Mouse (Mus musculus): Measurements from ENCODE around the gene Sytl3.

The Sytl3 gene

GRCm38 (mm10) chr17:6747478-6747877, 88.6 kb downstream of the Sytl3 start:
- ATAC-seq (ENCODE audit: insufficient number of reproducible peaks, low FRiP score, low TSS enrichment) = no peak

- ATAC-seq (ENCODE audit: insufficient number of reproducible peaks, low FRiP score, low TSS enrichment) = no peak
These were observed 90.0 kb downstream of the Sytl3 start for GRCm38 (mm10) chr17:6748779-6749464.

DNA sequence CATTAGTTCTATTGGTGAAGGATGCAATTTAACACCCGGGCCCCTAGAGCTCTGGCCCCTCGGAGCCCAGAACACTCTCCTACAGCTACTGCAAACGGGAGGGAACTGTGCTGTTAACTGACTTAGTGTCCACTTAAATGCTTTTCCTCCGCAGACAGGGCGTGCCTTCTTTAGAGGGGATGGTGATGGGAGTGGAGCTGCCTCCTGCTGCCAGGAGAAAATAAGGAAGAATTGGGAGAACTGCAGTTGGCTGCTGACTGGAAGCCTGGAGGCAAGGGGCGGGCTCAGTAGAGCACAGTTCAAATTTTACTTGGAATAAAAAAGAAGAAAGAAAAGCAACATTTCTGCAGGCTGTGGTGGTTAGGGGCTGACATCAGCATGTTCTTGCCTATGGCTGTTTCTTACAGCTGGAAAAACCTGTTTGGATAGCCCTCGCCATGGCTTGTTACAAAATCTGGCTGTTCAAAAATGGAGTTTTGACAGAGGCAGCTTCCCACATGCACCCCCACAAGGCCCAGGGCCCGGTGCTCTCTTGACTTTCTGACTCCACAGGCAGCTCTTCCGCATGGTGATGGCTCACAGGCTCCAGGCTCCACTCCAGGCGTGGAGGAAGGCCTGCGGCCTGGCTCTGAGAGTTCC, 92.4 kb downstream of the Sytl3 start:
- ATAC-seq (ENCODE audit: insufficient number of reproducible peaks, low FRiP score, low TSS enrichment) = no peak

DNA sequence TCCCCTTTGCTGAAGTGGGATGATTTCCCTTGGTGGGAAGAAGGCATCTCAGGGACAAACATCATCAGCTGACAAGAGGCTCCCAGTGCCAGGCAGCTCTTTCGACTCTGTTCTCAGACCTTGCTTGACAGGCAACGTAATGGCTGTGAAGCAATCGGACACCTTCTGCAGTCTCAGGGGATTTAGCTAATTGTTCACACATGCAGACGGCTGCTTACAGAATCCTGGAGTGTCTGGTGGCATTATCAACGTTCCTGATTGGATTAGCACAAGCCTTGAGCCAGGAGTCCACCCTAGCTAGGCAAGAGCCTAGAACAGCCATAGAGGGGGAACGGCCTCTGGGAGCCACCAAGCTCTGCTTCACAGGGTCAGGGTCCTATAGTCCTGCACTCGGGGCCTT, 93.5 kb downstream of the Sytl3 start:
- no peak for ATAC-seq (ENCODE audit: insufficient number of reproducible peaks, low FRiP score, low TSS enrichment)

- no peak for ATAC-seq (ENCODE audit: insufficient number of reproducible peaks, low FRiP score, low TSS enrichment)
These were observed 96.3 kb downstream of the Sytl3 start for GRCm38 (mm10) chr17:6755176-6755575.

- ATAC-seq (ENCODE audit: insufficient number of reproducible peaks, low FRiP score, low TSS enrichment) = no peak
These were observed 97.0 kb downstream of the Sytl3 start for GRCm38 (mm10) chr17:6755873-6756272.

- no peak for ATAC-seq (ENCODE audit: insufficient number of reproducible peaks, low FRiP score, low TSS enrichment)
These were observed 99.0 kb downstream of the Sytl3 start for GRCm38 (mm10) chr17:6757902-6758301.

DNA sequence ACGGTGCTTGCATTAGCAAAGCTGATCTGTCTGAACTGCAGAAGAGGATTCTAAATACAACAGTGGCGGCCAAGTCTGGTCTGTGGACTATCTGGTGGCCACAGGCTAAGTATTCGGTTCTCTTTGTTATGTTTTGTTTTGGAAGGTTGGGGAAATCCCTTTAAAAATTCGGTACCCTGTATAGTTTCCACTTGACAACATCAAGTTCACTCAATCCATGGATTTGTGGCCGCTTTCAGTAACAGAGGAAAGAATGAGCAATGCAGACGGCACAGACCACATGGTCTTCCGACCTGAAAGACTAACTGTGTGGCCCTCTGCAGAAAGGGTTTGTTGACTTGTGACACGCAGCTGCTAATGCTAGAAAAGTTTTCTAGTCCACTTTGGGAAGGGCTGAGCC, 100.0 kb downstream of the Sytl3 start:
- ATAC-seq (ENCODE audit: insufficient number of reproducible peaks, low FRiP score, low TSS enrichment) = no peak

GRCm38 (mm10) chr17:6759717-6760292, 100.9 kb downstream of the Sytl3 start:
- ATAC-seq (ENCODE audit: insufficient number of reproducible peaks, low FRiP score, low TSS enrichment) = no peak

DNA sequence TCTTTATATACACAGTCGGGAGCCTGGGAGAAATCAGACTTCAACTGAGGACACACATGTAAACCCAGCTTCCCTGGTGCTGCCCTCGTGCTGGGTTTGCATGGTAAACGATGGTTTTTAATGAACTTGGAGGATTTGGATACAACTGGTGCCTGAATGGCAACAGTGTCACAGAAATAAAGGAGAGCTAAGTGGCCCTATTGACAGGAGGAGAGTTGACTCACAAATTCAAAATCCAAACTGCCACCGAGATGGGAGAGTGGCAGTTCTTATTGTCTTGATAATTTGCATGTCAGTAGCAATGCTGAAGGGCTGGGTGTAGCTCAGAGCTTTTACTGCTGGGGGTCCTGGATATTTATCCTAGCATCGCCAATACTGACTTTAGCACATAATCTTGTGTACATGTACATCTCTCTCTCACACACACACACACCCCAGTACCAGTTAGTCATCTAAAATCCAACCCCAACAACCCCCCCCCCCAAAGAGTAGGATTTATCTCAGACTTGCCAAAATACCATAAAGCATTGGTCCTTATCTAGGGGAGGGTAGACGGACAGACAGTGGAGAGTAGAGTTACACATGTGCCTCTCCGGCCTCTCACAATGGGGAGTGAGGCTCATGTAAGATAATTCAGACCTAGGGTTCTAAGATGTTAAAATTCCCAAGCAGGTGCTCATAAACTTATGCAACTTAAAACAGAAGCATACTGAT, 104.8 kb downstream of the Sytl3 start:
- no peak for ATAC-seq (ENCODE audit: insufficient number of reproducible peaks, low FRiP score, low TSS enrichment)

- ATAC-seq (ENCODE audit: insufficient number of reproducible peaks, low FRiP score, low TSS enrichment) = no peak
These were observed 105.3 kb downstream of the Sytl3 start for GRCm38 (mm10) chr17:6764227-6764593.

DNA sequence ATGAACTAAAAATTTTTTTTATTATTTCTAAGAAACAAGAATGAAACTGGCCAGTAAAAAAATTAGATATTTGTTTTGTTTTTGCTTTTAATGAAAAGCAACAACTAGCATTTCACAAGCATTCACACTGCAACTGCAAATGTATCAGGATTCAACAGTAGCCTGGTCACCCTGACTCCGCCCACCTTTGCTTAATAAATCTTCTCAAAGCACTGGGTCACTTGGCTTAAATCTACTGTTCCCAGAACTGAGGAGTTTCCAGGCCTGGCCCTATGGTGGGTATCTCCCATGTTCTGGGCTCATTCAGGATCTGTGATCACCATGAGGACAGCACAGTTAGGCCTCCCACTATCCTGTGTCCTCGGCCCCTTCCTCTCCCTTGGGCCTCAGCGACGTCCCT, 105.8 kb downstream of the Sytl3 start:
- no peak for ATAC-seq (ENCODE audit: insufficient number of reproducible peaks, low FRiP score, low TSS enrichment)

- ATAC-seq (ENCODE audit: insufficient number of reproducible peaks, low FRiP score, low TSS enrichment) = no peak
These were observed 107.0 kb downstream of the Sytl3 start for GRCm38 (mm10) chr17:6765886-6766285.

DNA sequence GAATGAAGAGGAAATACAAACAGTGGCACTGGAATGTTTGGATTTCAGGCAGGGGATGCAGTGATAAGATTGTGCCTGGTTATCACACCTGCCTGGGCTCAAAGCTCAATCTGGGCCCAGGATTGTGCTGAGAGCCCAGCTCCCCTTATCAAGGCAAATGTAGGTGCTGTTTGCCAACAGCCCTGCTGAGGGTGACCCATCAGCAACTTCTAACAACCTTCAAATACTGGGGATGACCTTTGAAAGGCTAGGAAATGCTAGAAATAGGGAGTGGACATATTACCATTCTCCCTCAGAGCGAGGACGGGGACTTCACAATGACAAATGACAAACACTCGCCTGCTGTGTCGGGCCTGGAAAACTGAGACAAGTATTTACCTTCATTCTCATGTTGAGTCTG, 107.9 kb downstream of the Sytl3 start:
- ATAC-seq (ENCODE audit: insufficient number of reproducible peaks, low FRiP score, low TSS enrichment) = no peak

DNA sequence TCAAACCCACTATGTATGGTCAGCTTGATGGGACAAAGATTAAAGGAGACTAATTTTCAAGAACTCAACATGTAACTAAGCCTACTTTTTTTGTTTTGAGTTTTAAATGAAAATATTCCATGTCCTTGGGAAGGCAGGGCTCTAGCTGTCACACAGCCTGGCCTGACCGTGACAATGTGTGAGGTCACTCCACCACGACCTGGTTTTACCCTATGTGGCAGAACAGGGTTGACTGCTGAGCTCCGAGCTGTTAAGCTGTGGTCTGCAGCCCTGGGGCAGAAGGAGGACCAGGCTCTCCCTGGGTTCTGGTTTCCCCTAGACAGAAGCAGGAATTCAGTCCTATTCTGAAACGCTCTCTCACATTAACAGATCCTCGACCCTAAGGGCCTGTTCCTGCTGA, 108.9 kb downstream of the Sytl3 start:
- ATAC-seq (ENCODE audit: insufficient number of reproducible peaks, low FRiP score, low TSS enrichment) = no peak

DNA sequence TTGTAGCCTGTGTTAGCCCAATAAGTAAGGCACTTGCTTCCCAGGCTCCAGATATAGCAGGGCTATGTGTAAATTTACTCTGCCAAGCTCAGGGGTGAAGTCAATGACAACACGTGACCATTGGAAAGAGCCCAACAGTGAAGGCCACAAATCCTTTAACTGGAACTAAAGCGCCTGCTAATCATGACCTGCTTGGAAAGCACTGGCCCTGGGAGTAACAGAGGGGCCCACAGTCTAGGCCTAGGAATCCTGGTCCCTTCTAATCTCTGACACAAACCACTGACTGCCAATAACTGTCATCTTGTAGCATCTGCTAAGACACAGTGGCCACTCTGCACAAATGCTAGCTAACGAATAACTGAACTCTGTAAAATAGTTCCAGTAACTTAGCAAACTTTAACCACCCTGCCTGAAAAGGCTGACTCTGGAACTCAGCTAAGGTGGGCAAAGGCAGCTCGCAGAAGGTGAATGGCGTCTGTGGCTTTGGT, 109.5 kb downstream of the Sytl3 start:
- ATAC-seq (ENCODE audit: insufficient number of reproducible peaks, low FRiP score, low TSS enrichment) = no peak

DNA sequence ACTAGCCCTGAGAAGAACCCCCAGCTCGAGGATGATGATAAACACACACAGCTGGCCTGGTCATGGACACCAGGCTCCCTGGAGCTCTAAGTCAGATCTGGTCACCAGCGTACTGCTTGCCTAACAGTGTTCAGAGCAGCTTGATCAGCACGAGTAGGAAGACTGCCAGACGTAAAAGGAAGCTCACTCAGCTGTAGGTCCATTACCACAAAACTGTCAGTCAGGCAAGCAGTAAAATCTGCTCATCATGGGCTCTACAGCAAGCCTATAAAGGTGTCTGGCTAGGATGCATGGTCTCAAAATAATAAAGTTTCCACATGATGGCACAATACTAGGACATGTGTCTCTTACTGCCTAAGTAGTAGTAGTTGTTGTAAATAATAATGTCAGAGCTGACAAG, 110.7 kb downstream of the Sytl3 start:
- ATAC-seq (ENCODE audit: insufficient number of reproducible peaks, low FRiP score, low TSS enrichment) = no peak

DNA sequence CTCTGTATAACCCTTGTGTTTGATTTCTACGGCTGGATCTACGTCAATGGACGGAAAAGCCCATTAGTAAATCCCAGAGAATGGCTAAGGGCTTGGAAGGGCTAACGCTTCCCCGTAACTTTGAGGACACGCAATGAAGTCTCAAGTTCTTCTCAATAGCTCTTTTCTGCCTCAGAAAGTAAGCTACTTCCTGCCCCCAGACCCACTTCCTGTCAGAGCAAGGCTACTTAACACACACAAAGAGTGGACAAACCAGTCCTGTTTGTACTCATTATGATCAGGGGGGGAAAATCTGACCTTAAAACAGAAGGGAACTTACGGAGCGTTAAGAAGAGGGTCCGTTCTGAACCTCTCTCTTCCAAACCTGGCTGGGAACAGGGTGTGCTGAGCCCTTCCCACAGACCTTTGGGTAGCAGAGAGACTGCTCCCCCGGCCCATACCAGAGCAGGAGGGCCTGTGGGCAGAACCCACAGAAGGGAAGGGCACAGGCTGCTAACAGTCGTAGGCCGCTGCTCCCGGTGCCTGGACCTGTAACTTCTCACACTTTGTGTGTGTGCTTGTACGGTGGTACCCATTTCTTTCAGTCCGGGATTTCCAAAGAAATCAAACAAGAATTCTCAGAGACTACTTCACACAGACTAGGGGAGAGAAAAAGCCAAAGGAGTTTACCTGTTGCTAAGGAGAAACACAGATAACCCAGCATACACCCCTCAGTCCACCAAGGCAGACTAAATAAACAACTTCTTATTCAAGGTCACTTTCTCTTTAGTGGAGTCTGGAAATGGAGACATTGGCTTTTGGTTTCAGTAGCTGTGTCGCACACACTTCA, 113.0 kb downstream of the Sytl3 start:
- no peak for ATAC-seq (ENCODE audit: insufficient number of reproducible peaks, low FRiP score, low TSS enrichment)

DNA sequence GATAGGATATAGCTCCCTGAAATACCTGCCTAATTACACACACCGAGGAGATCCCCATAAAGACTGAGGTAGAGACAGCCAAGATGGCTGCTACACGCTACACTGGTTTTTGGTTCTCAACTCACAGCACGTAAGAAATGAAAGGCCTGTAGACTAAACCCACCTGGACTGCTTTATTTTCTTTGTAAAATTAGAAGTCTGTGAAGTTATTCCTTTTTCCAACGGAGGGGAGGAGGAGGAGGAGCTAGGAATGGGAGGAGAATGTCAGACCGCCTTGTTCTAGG, 113.5 kb downstream of the Sytl3 start:
- no peak for ATAC-seq (ENCODE audit: insufficient number of reproducible peaks, low FRiP score, low TSS enrichment)

GRCm38 (mm10) chr17:6773249-6773966, 114.5 kb downstream of the Sytl3 start:
- ATAC-seq (ENCODE audit: insufficient number of reproducible peaks, low FRiP score, low TSS enrichment) = no peak
